Mouse (Mus musculus): ENCODE results near the gene Aox1.

Gene Aox1

DNA sequence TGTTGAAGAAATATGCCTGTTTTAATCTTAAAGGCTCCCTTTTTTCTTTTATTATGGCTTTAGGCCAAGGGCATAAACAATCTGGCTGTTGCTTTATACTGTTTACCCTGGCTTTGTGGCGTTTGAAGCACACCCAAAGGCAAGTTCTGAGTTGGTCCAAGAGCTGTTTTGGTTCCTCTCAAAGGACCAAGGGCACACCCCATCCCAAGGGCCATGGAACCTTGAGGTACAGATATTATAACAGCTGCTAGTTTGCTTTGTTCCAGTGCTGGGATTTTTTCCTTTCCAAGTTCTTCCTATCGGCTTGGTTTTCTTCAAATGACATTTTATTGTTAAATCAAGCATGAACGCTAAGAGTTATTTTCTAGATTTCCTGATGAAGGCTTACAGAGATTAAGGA, 35.9 kb downstream of the Aox1 start:
- DNase-seq (ENCODE audit: low spot score): no peak

DNA sequence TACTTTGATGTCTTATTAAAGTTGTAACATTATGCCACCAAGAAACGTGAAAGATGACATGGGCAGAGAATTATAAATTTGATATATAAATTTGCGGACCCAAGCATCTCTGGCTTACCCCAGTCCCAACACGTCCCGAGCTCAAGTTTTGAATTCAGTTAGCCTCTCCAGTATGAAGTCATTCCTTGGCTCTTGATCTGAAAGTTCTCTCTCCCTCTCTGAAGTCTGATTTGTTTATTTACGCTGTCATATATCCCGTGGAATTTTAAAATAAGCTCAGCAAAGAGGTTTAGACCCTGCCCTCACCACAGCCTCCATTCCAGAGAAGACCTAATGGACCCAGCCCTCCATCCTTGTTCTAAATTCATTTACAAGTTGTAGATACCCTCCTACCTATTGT, 39.5 kb downstream of the Aox1 start:
- DNase-seq (ENCODE audit: low spot score): no peak

DNA sequence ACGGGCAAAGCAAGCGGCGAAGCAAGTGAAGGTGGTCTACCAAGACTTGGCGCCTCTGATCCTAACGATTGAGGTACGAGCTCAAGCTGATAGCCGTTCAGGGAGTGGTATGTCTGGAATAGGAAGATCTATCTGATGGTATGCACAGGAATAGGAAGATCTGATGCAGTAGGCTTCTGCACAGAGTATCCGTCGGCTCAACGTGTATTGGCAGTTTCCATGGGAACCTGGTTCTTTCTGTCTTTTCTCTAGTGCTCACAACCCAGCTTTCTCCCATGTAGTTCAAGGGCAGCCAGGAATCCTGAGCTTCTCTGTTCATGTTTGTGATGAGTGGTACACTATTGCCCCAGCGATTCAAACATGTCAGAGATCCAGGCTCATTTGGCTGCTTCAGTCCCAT, 40.4 kb downstream of the Aox1 start:
- no peak for DNase-seq (ENCODE audit: low spot score)

DNA sequence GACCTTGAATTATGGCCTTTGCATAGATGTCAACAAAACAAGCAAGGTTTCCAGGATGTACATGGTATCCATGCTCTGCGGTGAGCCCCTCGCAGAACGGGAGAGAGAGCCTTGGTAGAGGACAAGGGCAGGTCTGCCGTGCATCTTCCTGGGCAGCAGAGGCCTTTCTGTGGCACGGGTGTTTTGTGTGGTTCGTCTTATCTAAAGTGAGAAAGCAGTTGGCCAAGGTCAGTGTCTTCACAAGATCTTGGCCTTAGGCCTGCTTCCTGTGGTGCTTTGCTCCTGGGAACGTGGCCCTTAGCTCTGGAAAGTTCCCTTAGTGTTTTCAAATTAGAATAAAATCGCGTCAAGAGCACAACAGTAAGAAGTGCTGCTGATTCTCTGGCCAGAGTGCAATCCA, 41.3 kb downstream of the Aox1 start:
- no peak for DNase-seq (ENCODE audit: low spot score)

DNA sequence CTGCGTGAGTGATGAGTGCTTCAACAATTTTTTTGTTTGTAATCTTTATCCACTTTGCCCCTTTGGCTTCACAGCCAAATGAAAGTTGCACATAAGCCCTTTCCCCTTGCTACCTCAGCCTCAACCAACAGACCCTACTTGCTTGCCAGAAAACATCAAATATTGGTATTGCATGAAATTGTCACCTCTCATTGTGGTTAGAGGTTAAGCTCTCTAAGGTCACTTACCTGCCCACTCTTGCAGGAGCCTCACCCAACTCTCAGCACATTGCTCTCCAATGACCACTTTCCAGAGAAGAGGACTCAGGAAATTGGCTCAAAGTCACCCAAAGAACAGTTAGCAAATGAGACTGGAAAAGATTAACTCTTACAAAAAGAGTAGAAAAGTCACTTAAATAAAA, 41.8 kb downstream of the Aox1 start:
- DNase-seq (ENCODE audit: low spot score): no peak

DNA sequence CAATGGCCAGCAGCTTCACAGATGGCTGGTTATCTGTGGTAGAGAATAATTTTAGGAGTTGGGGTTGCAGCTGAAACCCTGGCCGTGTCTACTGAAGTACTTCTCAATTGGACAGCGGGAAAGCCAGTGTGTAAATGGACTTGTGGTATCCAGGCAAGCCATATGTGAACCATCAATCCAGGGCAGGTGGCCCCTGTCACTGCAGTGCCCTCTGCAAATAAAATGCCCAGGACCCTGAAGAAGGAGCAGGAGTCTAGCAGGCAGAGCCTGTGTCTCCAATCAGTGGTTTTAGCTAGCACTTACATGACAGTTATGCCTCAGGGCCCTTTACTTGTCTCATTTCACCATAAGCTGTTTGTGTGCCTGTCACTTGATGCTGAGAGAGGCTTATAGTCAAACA, 42.7 kb downstream of the Aox1 start:
- no peak for DNase-seq (ENCODE audit: low spot score)

DNA sequence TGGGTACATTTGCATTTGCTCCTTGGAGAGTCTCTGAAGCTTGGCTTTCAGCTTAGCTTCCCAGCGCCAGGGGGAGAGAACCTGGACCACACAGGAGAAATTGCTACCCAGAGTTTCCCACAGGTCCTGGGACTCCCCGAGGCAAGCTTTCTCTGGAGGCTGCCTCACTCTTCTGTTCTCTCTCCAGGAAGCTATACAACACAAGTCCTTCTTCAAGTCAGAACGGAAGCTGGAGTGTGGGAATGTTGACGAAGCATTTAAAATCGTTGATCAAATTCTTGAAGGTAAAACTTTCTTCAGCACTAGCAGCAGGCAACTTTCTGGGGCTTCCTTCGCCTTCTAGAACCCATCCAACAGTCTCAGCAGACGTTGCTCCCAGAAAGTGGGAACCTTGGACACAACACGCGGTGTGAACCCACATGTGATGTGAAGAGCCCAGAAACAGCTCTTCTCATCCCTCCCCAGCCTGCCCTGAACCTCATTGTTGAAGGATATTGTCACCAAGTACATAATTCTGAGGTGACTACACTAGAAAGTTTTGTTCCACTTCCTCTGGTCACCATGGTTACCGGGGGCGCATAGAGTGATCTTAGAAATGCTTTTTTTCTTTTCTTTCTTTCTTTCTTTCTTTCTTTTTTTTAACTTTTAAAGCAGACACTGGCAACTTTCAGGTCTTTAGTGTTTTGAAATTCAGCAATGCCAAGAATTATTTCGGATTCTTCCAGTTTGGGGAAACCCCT, 43.4 kb downstream of the Aox1 start:
- no peak for DNase-seq (ENCODE audit: low spot score)

DNA sequence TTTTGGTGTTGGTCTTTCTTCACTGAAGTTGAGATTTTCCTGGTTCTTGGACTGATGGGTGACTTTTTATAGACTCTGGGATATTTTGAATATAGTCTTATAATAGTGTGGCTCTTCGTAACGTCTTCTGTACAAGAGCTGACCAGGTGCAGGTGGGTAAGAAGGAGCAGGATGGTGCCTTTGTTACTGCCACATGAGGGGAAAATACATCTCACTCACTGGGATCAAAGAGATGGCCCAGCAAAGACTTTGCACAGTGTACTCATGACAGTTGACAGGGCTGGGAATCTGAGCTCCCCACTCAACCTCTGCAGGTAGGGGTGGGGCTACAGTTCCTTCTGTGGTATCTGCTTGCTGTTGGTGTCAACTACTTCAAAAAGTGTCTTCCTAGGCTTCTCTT, 44.5 kb downstream of the Aox1 start:
- DNase-seq (ENCODE audit: low spot score): no peak

DNA sequence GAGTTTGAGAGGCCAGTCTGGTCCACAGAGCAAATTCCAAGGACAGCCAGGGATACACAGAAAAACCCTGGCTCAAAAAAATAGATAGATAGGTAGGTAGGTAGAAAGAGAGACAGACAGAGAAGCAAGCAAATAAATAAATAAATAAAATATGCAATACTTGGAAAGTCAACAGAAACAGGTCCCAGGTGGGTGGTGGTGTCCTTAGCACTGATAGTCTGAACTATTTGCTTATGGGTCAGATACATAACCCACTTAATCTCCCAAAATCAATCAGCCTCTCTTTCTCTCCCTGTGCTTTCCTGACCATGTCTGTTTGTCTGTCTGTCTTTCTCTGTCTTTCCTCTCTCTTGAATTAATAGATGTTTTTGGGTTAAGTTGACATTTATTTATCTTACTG, 48.2 kb downstream of the Aox1 start:
- no peak for DNase-seq (ENCODE audit: low spot score)

DNA sequence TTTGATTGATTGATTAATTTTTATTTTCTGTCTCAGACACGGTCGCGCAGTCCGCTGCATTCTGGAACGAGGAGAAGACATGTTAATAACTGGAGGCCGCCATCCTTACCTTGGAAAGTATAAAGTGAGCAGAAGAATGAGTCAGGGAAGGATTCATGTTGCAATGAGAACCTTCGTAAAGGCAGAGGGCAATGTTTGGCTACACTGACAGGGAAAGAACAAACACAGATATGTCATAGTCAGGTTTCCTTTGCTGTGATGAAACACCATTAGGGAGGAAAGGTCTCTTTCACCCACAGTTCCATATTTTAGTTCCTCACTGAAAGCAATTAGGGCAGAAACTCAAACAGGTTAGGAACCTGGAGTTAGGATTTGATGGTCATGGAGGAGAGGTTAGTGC, 48.7 kb downstream of the Aox1 start:
- no peak for DNase-seq (ENCODE audit: low spot score)

DNA sequence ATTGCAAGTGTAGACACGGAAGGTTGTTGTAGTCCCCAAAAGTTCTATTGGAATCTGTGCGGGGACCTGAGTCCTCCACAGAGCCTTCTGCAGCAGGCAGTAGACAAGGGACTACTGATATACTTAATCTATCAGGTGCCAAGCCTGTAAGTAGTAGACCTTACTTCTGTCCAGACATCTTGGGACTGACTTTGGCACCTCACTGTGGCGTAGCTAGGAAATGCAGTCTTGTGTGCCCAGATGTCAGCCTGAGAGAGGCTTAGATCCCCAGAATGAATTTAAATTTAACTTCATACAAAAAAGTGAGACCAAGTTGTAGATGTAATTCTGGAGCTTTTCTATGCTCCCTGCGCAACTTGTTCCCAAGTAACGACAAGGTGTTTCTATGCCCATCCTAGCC, 50.0 kb downstream of the Aox1 start:
- DNase-seq (ENCODE audit: low spot score): no peak

DNA sequence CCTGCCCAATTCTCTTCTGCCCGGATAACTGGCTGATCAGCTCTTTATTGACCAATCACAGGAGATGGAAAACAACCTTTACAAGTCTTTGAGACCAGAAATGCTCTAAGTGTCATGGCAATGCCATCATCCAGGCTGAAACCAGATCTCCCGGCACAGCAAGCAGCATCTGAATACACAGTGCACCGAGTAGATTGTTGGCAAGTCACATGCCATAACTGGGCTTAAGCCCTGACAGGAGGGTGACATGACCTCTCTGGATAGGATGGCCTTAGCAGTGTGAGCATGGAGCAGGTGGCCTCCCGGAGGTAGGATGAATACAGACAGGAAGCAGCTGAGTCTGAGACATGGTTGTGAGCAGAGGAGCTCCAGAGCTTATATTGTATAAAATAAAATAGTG, 50.7 kb downstream of the Aox1 start:
- DNase-seq (ENCODE audit: low spot score): no peak

DNA sequence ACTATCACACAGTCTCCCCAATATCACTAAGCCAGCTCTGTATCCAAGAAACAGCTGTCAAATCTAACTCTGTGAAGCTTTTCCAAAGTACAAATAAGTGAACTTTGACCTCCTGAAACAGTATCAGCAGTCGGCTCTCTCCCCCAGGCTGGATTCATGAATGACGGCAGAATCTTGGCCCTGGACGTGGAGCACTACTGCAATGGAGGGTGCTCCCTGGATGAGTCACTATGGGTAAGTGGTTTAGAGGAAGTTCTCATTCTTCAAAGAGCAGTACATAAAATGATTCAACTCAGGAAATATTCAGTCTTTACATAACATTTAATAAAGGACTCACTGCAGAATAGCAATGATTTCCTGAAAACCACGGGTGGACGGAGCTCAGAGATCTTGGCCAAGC, 51.6 kb downstream of the Aox1 start:
- no peak for DNase-seq (ENCODE audit: low spot score)

DNA sequence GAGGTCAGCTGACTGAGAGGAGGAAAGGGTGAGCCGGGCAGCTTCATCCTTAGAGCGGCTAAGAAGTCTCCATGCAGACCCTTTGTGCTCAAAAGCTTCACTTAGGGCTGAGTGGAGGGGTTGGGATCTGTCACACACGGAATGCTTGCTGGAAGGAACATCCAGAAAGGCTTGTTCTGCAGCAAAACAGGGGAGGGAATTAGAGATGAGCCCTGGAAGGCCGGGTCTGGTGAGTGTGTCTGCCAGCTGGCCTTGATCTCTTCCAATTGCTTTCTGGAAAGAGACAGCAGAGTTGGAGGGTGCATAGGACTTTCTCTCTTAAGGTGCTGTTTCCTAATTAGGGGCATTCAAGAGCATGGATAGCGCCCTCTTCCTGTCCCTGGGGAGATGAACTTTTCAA, 59.6 kb downstream of the Aox1 start:
- DNase-seq (ENCODE audit: low spot score): no peak

DNA sequence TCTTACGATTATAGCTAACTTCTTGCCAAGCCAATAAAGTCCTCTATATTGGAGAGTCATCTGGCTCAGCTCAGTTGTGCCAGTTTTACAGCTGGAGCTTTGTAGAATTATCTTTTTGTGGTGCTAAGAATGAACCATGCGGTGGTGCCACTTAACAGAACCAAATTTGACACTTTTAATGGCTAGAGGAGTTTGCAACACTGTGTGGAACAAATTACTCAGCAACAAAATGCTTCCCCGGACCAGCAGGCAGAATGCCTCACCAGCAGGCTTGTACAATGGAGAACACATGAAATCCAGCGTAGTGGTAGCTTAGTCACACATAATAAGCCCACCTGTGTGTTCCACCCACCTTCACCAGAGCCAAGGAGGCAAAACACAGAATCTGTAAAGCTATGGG, 60.5 kb downstream of the Aox1 start:
- DNase-seq (ENCODE audit: low spot score): no peak

DNA sequence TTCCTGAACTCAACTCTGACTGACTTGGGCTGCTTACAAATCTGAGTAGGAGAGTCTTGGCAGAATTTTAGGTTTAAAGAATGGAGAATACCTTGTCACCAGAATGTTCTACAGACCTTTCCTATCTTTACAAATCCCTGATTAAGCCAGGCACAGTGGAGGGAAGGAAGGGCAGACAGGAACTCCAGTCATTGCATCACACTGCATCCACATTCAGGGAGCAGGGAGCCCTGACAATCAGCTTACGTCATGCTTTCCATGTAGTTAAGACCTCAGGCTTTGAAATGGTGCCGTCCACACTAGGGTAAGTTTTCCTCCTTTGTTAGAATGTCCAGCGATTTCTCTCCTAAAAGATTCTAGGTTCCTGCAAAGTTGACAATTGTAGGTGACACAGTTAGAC, 61.5 kb downstream of the Aox1 start:
- no peak for DNase-seq (ENCODE audit: low spot score)

DNA sequence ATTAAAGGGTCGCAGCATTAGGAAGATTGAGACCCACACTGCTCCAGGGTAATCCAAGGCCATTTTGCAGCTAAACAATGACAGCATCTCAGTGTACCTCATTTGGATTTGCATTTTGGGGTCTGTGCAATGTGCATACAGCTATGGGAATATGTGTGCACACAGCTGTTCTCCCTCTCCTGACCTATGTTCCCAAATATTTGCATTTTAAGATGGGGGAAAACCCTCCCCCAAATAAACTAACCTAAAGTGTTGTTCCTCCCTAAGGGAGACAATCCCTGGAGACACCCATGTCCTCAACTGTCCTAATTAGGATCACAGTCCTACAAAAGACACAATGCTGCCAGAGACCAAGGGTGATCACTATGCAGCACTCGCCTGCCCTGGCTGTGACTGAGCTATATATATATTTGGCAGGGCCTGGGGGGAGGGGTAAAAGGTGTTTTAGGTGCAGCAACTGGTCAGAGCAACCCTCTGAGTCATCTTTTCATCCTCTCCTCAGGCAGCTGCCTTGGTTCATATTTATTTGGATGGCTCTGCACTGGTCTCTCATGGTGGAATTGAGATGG, 62.3 kb downstream of the Aox1 start:
- no peak for DNase-seq (ENCODE audit: low spot score)

DNA sequence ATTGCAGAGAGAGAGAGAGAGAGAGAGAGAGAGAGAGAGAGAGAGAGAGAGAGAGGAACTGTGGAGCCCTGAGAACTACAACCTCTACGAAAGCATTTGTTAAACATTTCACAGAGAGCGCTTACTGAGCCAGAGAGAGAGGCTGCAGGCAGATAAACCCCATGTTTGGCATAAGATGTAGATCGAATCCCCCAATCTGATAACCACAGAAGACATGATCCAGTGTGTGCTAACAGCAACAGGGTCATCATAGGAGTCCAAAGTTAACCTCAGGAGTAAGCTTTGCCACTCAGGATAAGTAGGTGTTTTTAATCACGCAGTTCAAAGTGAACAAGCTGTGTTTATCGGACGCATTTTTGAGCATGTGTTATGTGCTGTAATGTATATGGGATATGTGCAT, 67.6 kb downstream of the Aox1 start:
- no peak for DNase-seq (ENCODE audit: low spot score)

DNA sequence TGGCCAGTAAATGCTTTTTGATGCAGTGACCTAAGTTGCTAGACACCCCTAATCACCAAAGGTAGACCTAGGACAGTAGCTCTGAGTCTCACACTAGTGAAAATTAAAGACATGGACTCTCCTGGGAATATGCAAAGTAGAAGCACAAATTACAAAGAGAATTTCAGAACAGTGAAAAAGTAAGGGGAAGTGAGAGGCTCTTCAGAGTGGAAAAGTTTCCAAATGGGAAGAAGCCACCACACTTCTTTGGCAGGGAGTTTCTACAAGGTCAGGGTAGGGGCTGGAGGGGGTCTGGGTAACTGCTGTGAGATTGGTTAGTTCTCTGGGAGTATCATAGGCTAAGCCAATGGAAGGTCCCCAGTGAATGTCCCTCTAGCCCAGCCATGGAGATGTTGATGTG, 69.4 kb downstream of the Aox1 start:
- no peak for DNase-seq (ENCODE audit: low spot score)

DNA sequence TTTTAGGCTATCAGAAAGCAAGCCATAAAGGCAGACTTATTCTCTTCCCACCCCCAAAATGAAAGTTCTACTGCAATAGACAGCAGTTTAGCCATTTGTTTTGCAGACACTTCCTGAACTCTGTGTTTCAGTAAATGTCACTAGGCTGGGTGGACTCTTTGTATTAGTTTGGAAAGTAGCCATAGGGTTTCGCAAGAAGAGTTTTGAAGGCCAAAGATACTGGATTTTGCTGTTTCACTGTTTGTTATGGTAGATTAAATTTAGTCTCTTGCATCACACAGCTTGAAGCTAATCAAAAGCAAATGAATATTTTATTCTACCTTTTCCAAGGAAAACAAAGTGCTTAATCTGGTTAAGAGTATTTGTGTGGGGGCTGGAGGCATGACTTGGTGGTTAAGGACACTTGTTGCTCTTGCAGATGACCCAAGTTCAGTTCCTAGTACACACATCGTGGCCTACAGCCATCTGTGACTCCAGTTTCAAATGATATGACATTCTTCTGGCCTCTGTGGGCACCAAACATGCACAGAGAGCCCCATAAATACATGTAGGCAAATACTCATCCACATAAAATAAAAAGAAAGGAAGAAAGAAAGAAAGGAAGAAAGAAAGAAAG, 71.9 kb downstream of the Aox1 start:
- DNase-seq (ENCODE audit: low spot score): no peak

DNA sequence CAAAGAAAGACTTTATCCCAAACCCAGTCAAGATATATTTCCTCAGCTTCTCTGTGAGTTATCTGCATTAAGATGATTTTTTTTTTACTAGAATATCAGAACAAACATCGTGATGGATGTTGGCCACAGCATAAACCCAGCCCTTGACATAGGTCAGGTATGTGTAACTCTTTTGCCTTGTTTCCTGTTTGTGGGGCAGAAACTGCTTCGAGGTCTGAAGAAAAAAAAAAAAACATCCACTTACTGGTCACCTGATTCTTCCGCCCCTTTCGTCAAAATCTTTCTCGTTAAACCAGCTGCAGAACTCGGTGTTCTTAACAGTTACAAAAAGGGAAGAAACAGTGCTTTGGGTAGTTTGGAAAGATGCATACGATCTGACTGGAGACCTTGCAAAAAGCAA, 72.8 kb downstream of the Aox1 start:
- DNase-seq (ENCODE audit: low spot score): no peak

DNA sequence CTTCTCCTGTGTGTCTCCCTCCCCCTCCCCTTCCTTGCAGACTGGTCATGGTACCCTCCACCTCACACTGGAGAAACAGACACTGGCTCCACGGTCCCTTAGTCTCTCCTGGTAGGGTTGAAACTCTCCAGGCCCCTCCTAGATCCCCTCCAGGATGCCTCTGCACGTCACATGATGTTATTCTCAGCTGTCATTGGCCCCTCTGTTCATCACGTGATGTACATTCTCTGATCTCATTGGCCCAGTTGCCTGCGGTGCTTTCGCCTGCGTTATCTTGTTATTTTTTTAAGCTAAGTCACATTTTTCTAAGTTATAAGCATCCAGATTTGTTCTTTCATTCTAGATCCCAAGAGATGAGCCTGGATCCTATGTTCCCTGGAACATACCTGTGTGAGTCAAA, 76.0 kb downstream of the Aox1 start:
- no peak for DNase-seq (ENCODE audit: low spot score)

DNA sequence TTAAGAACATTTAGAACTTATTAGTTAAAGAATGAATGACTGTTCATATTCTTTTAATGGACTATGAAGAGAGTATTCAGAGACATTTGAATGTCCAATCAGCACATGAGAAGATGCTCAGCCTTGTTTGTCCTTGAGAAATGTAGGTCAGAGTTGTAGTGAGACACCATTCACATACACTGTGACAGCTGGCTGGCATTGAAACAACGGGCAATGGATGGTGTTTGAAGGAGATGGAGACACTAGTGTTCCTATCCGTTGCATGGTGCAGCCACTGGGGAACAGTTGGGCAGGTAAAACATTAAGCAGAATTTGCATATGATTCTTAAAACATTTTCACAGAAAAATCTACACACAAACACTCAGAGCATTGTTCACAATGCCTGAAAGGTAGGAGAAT, 77.3 kb downstream of the Aox1 start:
- no peak for DNase-seq (ENCODE audit: low spot score)

DNA sequence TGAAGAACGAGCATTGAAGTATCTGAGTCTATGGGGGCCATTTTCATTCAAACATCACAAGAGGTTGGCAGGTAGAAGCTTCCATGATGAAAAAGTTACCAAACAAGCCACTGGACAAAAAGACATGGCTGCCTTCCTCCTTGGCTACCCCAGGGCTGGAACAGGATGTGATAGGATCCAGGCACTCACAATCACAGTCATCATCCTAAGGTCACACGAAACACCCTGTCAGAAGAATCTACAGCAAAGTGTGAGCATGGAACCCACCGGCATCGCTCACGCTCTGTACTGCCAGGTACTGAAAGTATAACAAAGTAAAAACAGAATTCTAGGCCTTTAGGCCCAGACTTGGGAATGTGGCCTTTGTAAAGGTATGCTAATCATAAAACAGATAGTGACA, 80.5 kb downstream of the Aox1 start:
- no peak for DNase-seq (ENCODE audit: low spot score)

Measured in ovary, postnatal 10 days (tissue).